12 mouse cellular contexts compared by ENCODE assay signal in the genomic region with DNA sequence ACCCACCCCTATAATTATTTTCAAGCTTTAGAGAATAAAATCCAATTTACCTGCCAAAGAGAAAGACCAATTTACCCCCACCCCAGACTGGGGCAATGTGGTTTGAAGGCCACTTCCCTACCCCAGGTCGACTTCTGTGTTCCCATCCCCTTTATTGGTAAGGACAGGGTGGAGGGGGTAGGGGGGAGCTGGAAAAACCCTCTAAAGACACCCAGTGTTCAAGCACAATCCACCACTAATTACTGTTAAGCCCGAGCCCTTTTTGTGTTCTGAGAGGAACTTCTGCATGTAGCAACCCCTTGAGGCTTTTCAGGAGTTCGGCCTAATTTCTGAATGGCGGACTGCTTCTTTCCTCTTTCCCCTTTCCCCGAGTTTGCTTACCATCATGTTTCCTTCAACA. TPM values are rescaled to one million over a fixed set of nuclear protein-coding genes. Genes with fewer than 3 reads are reported as not detected.
DNase-seq lines count a peak whose midpoint lies in the region; ATAC-seq and TF ChIP-seq lines count a peak whose summit lies in the region.
"Had no signal": no experiment of that assay in that cellular context is flagged by ENCODE, and none has a peak within 500 bp of the region (broad histone marks: within the 10 kb centered on the region; RNA-seq: fewer than 3 reads in every experiment).

No protein-coding gene starts in this region.

- DNase-seq in embryonic facial prominence, embryonic 11.5 days (ENCODE audit: low spot score), result peak; percentile 51
- DNase-seq in forebrain, postnatal 0 days, result peak; percentile 6
- DNase-seq in right cerebral cortex, postnatal 14 days, result no peak
- DNase-seq in kidney, postnatal 4 days, result no peak
- DNase-seq in left cerebral cortex, postnatal 10 days (ENCODE audit: extremely low spot score in 1 of 2, low spot score in 2 of 2), result no peak
- no peak for DNase-seq in cerebellum, postnatal 25 days
- DNase-seq: heart, adult 18-20 months; heart, postnatal 10 days; kidney, postnatal 36 days had no signal

- 28% methylated on average over 5 of the region's 5 CpGs for WGBS in embryonic facial prominence, embryonic 11.5 days
- WGBS in forebrain, postnatal 0 days, result 7% methylated on average over 5 of the region's 5 CpGs
- 26% methylated on average over 5 of the region's 5 CpGs for WGBS in midbrain, embryonic 12.5 days

- no peak overlapping the region for H3K9ac ChIP-seq in embryonic facial prominence, embryonic 11.5 days (replicated peaks; ENCODE audit: low read length)
- no peak overlapping the region for H3K9ac ChIP-seq in forebrain, postnatal 0 days
- H3K9ac ChIP-seq in midbrain, embryonic 12.5 days (replicated peaks), result no peak overlapping the region

- no peak overlapping the region for H3K27ac ChIP-seq in embryonic facial prominence, embryonic 11.5 days (replicated peaks; ENCODE audit: low read depth, low read length)
- H3K27ac ChIP-seq in forebrain, postnatal 0 days (ENCODE audit: low read depth, low read length), result no peak overlapping the region
- H3K27ac ChIP-seq in midbrain, embryonic 12.5 days (replicated peaks), result no peak overlapping the region

- no peak overlapping the region for H3K4me2 ChIP-seq in embryonic facial prominence, embryonic 11.5 days (ENCODE audit: low read depth, low read length)
- peak overlapping the region; percentile 3 for H3K4me2 ChIP-seq in forebrain, postnatal 0 days (ENCODE audit: low read depth)
- H3K4me2 ChIP-seq in midbrain, embryonic 12.5 days (replicated peaks), result peak overlapping the region; percentile 22

- peak overlapping the region; percentile 37 for H3K4me3 ChIP-seq in E14TG2a.4 (replicated peaks; ENCODE audit: low read length)
- H3K4me3 ChIP-seq in embryonic facial prominence, embryonic 11.5 days (ENCODE audit: low read depth, low read length), result no peak overlapping the region
- H3K4me3 ChIP-seq in forebrain, postnatal 0 days (ENCODE audit: low read depth, low read length), result no peak overlapping the region
- H3K4me3 ChIP-seq in midbrain, embryonic 12.5 days, result no peak overlapping the region

- peaks cover 19% of the 10 kb centered on the region for H3K4me1 ChIP-seq in E14TG2a.4 (replicated peaks; ENCODE audit: low read depth, low read length)
- H3K4me1 ChIP-seq in embryonic facial prominence, embryonic 11.5 days (ENCODE audit: control insufficient read depth, insufficient read depth, low read length), result no peaks in the 10 kb centered on the region
- no peaks in the 10 kb centered on the region for H3K4me1 ChIP-seq in forebrain, postnatal 0 days (ENCODE audit: insufficient read depth)
- peaks cover 15% of the 10 kb centered on the region for H3K4me1 ChIP-seq in midbrain, embryonic 12.5 days

- peaks cover 26% of the 10 kb centered on the region for H3K27me3 ChIP-seq in E14TG2a.4 (ENCODE audit: insufficient read depth, low read length)
- H3K27me3 ChIP-seq in embryonic facial prominence, embryonic 11.5 days (ENCODE audit: control insufficient read depth, insufficient read depth, low read length), result no peaks in the 10 kb centered on the region
- H3K27me3 ChIP-seq in forebrain, postnatal 0 days (ENCODE audit: insufficient read depth, low read length), result no peaks in the 10 kb centered on the region; the same call in 1 of the 2 replicates
- no peaks in the 10 kb centered on the region for H3K27me3 ChIP-seq in midbrain, embryonic 12.5 days

- ATAC-seq in embryonic facial prominence, embryonic 11.5 days (replicated peaks; ENCODE audit: insufficient number of reproducible peaks, low FRiP score, low TSS enrichment, low read depth), result 0 out of 2 replicates have a peak, but pooled peaks have one; percentile 50
- peak; percentile 43; the same call in 1 of the 2 replicates for ATAC-seq in forebrain, postnatal 0 days
- no peak for ATAC-seq in midbrain, embryonic 12.5 days (ENCODE audit: low FRiP score, low read depth)
- ATAC-seq: intestine, postnatal 0 days had no signal

- intact Hi-C loops in left cerebral cortex, postnatal 10 days (cut with DNase I), result no loop called here

- no peak for TF ChIP-seq CTCF in E14TG2a.4 (conservative IDR thresholded peaks at IDR 0.05; ENCODE audit: low read length)
- TF ChIP-seq CTCF in forebrain, postnatal 0 days (IDR thresholded peaks at IDR 0.05; ENCODE audit: low read depth), result no peak

- H3K9me3 ChIP-seq in E14TG2a.4 (ENCODE audit: low read length), result no peaks in the 10 kb centered on the region
- H3K9me3 ChIP-seq in embryonic facial prominence, embryonic 11.5 days (replicated peaks; ENCODE audit: control insufficient read depth, low read length), result no peaks in the 10 kb centered on the region
- no peaks in the 10 kb centered on the region for H3K9me3 ChIP-seq in forebrain, postnatal 0 days (ENCODE audit: low read length)
- no peaks in the 10 kb centered on the region for H3K9me3 ChIP-seq in midbrain, embryonic 12.5 days

- H3K36me3 ChIP-seq in E14TG2a.4 (ENCODE audit: insufficient read depth, low read length), result no peaks in the 10 kb centered on the region
- H3K36me3 ChIP-seq in embryonic facial prominence, embryonic 11.5 days (replicated peaks; ENCODE audit: control insufficient read depth, insufficient read depth, low read depth, low read length), result no peaks in the 10 kb centered on the region
- H3K36me3 ChIP-seq in forebrain, postnatal 0 days (ENCODE audit: insufficient read depth), result no peaks in the 10 kb centered on the region
- H3K36me3 ChIP-seq in midbrain, embryonic 12.5 days, result no peaks in the 10 kb centered on the region

RNA-seq across cellular contexts. Expression of gene Fzd5, which starts 41.9 kb away (rescaled TPM):
- polyA plus RNA-seq in embryonic facial prominence, embryonic 11.5 days (2014; fragmentation: Nextera tagmentation; extraction: Ambion mirVana), result 2.9 and 3.1 TPM in 2 replicates
- 1.6 and 4.7 TPM in 2 replicates for total RNA-seq in forebrain, postnatal 0 days (2014; rRNA removed)
- 0.21 and 0.35 TPM in 2 replicates for polyA plus RNA-seq in forebrain, postnatal 0 days (2015; fragmentation: Nextera tagmentation; extraction: Ambion mirVana)
- polyA plus RNA-seq in midbrain, embryonic 12.5 days (2016; fragmentation: Nextera tagmentation; extraction: Ambion mirVana), result 0.36 and 0.42 TPM in 2 replicates
- 1 to 10 TPM; 1.1 to 1.2 TPM for total RNA-seq in left cerebral cortex, postnatal 10 days (2021)

Comparison
In these comparisons a context has a peak if more than half of its experiments do, and no peak if none do; other contexts are left out.
1. DNase-seq: peak in embryonic facial prominence, embryonic 11.5 days (single experiment) and forebrain, postnatal 0 days (single experiment); none in right cerebral cortex, postnatal 14 days (single experiment), kidney, postnatal 4 days (0 of 2), left cerebral cortex, postnatal 10 days (0 of 2) and cerebellum, postnatal 25 days (0 of 2).